Mouse (Mus musculus) kidney, adult 2 months (tissue): Measurements from ENCODE around the gene Ldhb.
A peak's percentile ranks its signal among the peaks of the same experiment; 100 is the strongest.

ENCODE experiments used
- CTCF ChIP-seq: fragments of 200-500 bp; conservative IDR thresholded peaks from 2 replicates; pipeline ENCODE4 v1.5.1; 2011; ENCODE audit warnings: low read depth, mild to moderate bottlenecking, control low read depth, low read length, moderate library complexity, mixed read lengths; ENCODE audit not compliant: insufficient read depth, insufficient read length
- POLR2A ChIP-seq: fragments of 200-500 bp; IDR thresholded peaks from one replicate; pipeline ENCODE4 v1.6.1; 2011; ENCODE audit warnings: low read depth, low read length, control low read depth

DNA sequence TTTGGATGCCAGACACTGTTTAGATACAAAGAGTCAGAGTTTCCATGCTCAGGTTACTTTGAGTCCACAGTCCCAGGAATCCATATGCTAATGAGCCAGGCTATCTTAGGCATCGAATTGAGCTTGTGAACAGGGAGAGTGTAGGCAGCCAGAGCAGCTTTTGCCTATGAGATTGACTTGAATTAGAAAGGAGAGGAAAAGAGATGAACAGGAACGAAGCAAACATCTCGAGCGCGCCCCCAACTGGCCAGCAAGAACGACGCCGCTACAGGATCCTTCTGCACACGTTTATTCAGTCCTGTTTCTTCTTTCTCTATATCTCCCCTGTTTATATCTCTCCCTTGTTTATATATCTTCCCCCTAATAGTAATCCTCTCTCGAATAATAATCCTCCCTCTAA, 7.2 kb upstream of the Ldhb start:
- TF ChIP-seq POLR2A (no peak), CTCF (peak; percentile 53)
